Mouse (Mus musculus) kidney, embryonic 15.5 days (tissue): Measurements from ENCODE around the gene Cd300ld5. TPM values are rescaled to one million over a fixed set of nuclear protein-coding genes. Genes with fewer than 3 reads are reported as not detected.
A peak's percentile ranks its signal among the peaks of the same experiment; 100 is the strongest.
"Not testable (repeated sequence)": the region's sequence is repeated elsewhere in the genome, so short reads cannot be mapped to it uniquely, and the experiment has no call there.

ENCODE experiments used
- ATAC-seq: fragments of 200-750 bp; cut with Nextera tagmentation; replicated peaks from 2 replicates; pipeline ENCODE4 v1.8.0; 2017; ENCODE audit warnings: moderate TSS enrichment; ENCODE audit not compliant: low FRiP score
- H3K27ac ChIP-seq: fragments of 300-500 bp; sonication (generic); 2 replicates; pipeline ENCODE4 v1.5.1; 2015; ENCODE audit warnings: mild to moderate bottlenecking, inconsistent platforms
- H3K27me3 ChIP-seq: fragments of 300-500 bp; sonication (generic); 2 replicates; pipeline ENCODE4 v1.6.1; 2015; ENCODE audit warnings: inconsistent platforms
- H3K36me3 ChIP-seq: fragments of 300-500 bp; sonication (generic); 2 replicates; pipeline ENCODE4 v1.6.1; 2015; ENCODE audit warnings: inconsistent platforms
- H3K4me1 ChIP-seq: fragments of 300-500 bp; sonication (generic); 2 replicates; pipeline ENCODE4 v1.6.1; 2015; ENCODE audit warnings: inconsistent platforms
- H3K4me2 ChIP-seq: fragments of 300-500 bp; sonication (generic); 2 replicates; pipeline ENCODE4 v1.6.1; 2015; ENCODE audit warnings: moderate library complexity, mild to moderate bottlenecking, inconsistent platforms
- H3K4me3 ChIP-seq: fragments of 300-500 bp; sonication (generic); replicated peaks from 2 replicates; pipeline ENCODE4 v1.5.1; 2015; ENCODE audit warnings: mild to moderate bottlenecking, inconsistent platforms
- H3K9ac ChIP-seq: fragments of 300-500 bp; sonication (generic); 2 replicates; pipeline ENCODE4 v1.6.1; 2015; ENCODE audit warnings: mild to moderate bottlenecking, inconsistent platforms
- H3K9me3 ChIP-seq: fragments of 300-500 bp; sonication (generic); replicated peaks from 2 replicates; pipeline ENCODE4 v1.6.1; 2016; ENCODE audit warnings: inconsistent platforms
- WGBS: fragments of 180-500 bp; shearing (Covaris S2); methylation state at CpG from one replicate; pipeline ENCODE4 v1.1.7; 2015; ENCODE audit warnings: mixed read lengths; 5-methylcytosine and 5-hydroxymethylcytosine counted together
- polyA plus RNA-seq: library from polyadenylated mRNA; unstranded; fragments of >200 nt; fragmentation: Nextera tagmentation; extraction: Ambion mirVana; gene quantifications from 2 replicates; pipeline ENCODE4 v1.2.1, GENCODE M21; 2015

Cd300ld5 gene
- not detected in 2 replicates for polyA plus RNA-seq

DNA sequence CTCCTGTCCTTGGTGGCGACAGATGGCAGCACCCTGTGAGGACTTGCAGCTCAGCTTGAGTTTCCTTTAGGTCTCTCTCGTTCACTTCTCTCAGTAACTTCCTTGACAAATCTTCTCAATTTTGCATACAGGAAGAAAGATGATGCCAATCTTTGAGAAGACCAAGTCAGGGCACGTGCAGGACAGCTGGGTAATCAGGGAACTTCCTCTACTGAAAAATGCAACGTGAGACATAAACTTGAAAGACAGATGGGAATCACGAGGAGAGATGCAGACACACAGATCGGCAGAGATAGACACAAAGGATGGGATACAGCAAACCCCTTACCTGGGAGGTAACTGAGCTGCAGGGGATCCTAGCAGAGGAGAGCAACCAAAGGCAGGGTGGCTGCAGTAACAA lies at the start of gene Cd300ld5:
Gene Cd300ld5 (minus strand): TSS at position 101 of the 400 bp plus-strand sequence.
- not testable (repeated sequence) for ATAC-seq, H3K4me1 ChIP-seq, H3K36me3 ChIP-seq, H3K9me3 ChIP-seq, H3K4me3 ChIP-seq, H3K27ac ChIP-seq, H3K27me3 ChIP-seq, H3K4me2 ChIP-seq, H3K9ac ChIP-seq
- WGBS: no CpG with 5 or more reads among the region's 6 CpGs

DNA sequence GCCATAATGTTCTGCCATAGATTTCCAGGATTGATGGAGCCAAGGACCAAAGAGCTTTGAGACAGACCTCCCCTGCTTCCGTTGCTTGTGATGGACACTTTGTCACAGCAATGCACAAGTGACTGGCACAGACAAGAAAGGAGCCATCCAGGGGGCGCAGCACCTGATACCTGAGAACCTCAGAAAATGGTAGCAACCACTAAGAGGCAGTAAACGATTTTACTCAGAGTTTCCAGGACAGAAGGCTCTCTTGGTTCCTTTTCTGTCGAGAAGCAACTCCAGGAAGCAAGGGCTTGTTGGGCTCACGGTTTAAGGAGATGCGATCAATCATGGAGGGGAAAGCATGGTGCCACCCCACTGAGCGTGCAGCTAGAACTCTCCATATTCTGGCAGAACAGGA lies 48.6 kb upstream of the Cd300ld5 start:
- H3K4me1 ChIP-seq: 0 out of 2 replicates have a peak, but pooled peaks cover 3% of the 10 kb centered on the region
- H3K27me3 ChIP-seq: peaks cover 44% of the 10 kb centered on the region
- no peak for ATAC-seq
- H3K9ac ChIP-seq: no peak overlapping the region
- no peak overlapping the region for H3K4me2 ChIP-seq
- WGBS: 54% methylated on average over 7 of the region's 7 CpGs
- no peak overlapping the region for H3K27ac ChIP-seq
- no peak overlapping the region for H3K4me3 ChIP-seq
- H3K9me3 ChIP-seq: peaks cover 4% of the 10 kb centered on the region; the same call in 1 of the 2 replicates
- H3K36me3 ChIP-seq: no peaks in the 10 kb centered on the region

DNA sequence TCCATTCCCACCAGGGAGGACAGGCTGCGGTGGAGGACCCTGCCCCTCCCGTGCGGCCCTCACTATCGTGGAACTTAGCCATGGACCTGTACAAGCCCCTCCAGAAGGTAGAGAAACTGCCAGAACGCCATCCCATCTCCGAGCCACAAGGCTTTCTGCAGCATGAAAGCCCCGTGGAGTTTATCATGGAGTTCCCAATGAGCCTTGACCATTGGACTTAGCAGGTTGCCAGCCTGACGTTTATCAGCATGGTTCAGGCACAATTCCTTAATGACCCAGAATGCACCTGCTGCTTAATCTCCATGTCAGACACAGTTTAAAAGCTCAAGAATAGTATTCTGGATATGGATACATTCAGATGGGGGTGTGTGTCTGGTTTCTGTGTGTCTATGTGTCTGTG lies 47.5 kb upstream of the Cd300ld5 start:
- Histone ChIP-seq H3K4me3 (no peak overlapping the region), H3K27ac (no peak overlapping the region), H3K9me3 (peaks cover 3% of the 10 kb centered on the region; the same call in 1 of the 2 replicates), H3K27me3 (peaks cover 33% of the 10 kb centered on the region), H3K9ac (no peak overlapping the region), H3K4me1 (0 out of 2 replicates have a peak, but pooled peaks cover 2% of the 10 kb centered on the region), H3K36me3 (no peaks in the 10 kb centered on the region), H3K4me2 (no peak overlapping the region)
- ATAC-seq: no peak
- 67% methylated on average over 8 of the region's 8 CpGs for WGBS

DNA sequence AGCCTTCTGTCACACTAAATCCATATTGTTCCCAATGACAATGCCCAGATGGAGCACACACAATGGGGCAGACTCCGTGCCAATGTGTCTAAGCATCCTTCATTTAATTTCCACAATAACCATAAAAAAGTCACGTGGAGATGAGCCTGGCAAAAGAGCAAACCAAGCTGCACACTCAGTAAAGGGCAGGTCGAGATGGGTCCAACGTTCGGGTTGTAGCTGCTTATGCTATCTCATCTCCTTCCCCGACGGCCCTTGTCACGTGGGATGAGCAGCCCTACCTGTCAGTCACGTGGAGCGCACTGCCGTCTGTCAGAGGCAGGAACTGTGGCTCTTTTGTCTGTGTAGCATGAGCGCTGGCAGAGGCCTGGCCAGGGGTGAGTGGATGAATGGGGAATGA lies 47.0 kb upstream of the Cd300ld5 start:
- Histone ChIP-seq H3K4me1 (0 out of 2 replicates have a peak, but pooled peaks cover 2% of the 10 kb centered on the region), H3K9ac (no peak overlapping the region), H3K27ac (no peak overlapping the region), H3K4me2 (no peak overlapping the region), H3K27me3 (peaks cover 30% of the 10 kb centered on the region), H3K9me3 (no peaks in the 10 kb centered on the region), H3K4me3 (no peak overlapping the region), H3K36me3 (no peaks in the 10 kb centered on the region)
- 53% methylated on average over 12 of the region's 12 CpGs for WGBS
- no peak for ATAC-seq

DNA sequence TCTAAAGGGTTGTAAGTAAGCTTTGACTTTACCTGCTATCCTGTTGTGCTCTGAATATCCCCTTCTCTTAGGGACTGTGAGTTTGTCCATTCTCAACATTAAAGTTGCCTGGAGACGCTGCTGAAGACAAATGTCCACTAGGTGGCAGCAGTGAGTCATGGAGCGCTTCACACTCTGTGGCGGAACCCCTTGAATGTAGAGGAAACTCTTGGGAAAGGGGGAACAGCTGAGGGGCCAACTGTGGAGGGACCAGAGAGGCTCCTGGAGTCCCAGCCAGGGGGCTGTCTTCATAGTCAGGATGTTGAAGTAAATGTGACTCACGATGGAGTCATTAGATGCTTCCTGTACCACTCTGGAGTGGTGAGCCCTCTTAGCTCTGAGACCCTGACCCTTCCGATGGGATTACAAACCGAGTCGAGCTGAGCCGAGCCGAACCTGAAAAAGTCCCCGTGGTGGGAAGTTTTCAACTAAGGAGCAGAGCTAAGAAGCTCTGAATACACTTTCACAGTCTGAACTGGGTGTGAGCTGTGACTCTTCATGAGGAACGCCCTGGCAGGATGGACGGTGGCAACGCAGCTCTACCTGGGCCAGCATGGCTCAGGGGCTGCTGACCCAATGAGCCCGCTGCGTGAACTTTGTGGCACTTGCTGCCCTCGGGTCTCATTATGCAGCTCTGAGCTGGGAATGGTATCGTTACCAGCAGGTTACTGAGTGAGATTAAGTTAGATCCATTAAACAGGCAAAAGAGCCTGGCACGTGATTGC lies 46.0 kb upstream of the Cd300ld5 start:
- Histone ChIP-seq H3K4me3 (no peak overlapping the region), H3K27ac (no peak overlapping the region), H3K9ac (no peak overlapping the region), H3K4me1 (0 out of 2 replicates have a peak, but pooled peaks cover 2% of the 10 kb centered on the region), H3K9me3 (no peaks in the 10 kb centered on the region), H3K27me3 (peaks cover 30% of the 10 kb centered on the region), H3K36me3 (no peaks in the 10 kb centered on the region), H3K4me2 (no peak overlapping the region)
- WGBS: 46% methylated on average over 18 of the region's 18 CpGs
- ATAC-seq: no peak

DNA sequence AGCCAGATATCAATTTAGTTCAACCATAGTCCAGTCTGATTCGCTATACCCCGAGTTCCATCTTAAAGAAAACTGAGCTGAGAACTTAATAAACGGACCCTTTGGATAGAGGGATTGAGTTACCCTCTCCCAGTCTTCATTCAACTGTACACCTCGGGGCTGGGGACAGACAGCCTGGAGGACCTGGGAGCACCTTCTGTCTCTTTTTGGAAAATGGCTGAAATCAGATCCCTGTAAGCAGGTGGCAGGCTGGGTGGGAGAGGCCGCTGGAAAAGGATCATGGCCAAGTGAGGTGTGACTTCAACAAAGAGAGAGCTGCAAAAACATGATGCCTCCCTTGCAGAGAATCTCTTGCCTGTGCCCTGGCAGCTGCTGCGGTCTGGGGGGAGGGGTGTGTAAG lies 44.6 kb upstream of the Cd300ld5 start:
- Histone ChIP-seq H3K4me2 (no peak overlapping the region), H3K9ac (no peak overlapping the region), H3K27me3 (peaks cover 26% of the 10 kb centered on the region), H3K9me3 (no peaks in the 10 kb centered on the region), H3K4me1 (0 out of 2 replicates have a peak, but pooled peaks cover 2% of the 10 kb centered on the region), H3K27ac (no peak overlapping the region), H3K36me3 (no peaks in the 10 kb centered on the region), H3K4me3 (no peak overlapping the region)
- 43% methylated on average over 6 of the region's 6 CpGs for WGBS
- ATAC-seq: 0 out of 2 replicates have a peak, but pooled peaks have one; percentile 54

DNA sequence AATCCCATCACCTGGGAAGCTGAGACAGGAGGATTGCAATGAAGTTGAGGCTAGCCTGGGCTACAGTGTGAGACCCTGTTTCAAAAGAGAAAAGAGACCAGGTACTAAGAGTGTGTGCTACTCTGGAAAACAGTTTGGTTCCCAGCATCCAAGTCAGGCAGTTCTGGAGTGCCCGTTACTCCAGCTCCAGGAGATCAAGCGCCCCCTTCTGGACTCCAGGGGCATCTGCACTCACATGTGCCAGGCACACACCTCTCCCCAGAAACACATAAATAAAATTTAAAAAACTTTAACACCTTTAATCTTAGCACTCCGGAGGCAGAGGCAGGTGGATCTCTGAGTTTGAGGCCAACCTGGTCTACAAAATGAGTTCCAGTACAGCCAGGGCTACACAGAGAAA lies 43.8 kb upstream of the Cd300ld5 start:
- no peaks in the 10 kb centered on the region for H3K9me3 ChIP-seq
- 0 out of 2 replicates have a peak, but pooled peaks cover 2% of the 10 kb centered on the region for H3K4me1 ChIP-seq
- H3K27me3 ChIP-seq: peaks cover 26% of the 10 kb centered on the region
- H3K27ac ChIP-seq: no peak overlapping the region
- WGBS: 69% methylated on average over 3 of the region's 3 CpGs
- H3K36me3 ChIP-seq: no peaks in the 10 kb centered on the region
- ATAC-seq: no peak
- no peak overlapping the region for H3K9ac ChIP-seq
- H3K4me2 ChIP-seq: no peak overlapping the region
- no peak overlapping the region for H3K4me3 ChIP-seq

DNA sequence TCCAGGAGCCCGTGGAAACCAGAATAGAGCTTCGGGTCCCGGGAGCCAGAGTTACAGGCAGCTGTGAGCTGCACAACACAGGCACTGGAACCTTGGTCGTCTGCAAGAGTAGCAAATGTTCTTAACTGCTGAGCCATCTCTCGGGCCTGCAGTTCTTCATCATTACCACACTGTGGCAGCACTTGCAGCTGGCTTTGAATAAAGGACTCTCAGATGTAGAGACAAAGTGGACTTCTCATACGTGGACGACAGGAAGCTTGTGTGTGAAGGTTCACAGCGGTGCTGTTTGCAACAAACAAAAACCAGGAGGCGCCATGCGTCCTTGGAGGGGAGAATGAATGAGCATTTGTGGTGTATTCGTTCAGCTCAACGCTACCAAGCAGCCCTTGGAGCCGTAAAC lies 43.3 kb upstream of the Cd300ld5 start:
- no peak for ATAC-seq
- 34% methylated on average over 13 of the region's 13 CpGs for WGBS
- no peak overlapping the region for H3K9ac ChIP-seq

DNA sequence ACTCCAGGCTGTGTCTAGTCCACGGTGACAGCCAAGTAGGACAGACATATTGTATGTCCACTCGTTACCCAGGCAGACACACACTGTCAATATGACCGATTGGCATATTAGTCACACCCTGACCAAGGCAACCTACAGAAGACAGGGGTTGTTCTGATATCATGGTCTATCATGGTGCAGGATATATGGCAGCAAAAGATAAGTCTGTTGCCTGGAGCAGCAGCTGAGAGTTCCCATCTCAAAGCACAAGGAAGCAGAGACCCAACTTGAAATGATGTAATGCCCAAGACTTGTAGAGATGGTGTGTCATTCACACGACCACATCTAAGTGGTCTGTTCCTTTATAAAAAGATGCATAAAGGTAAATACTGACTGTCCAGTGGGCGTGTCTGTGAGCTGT lies 41.1 kb upstream of the Cd300ld5 start:
- Histone ChIP-seq H3K27ac (no peak overlapping the region), H3K4me3 (no peak overlapping the region), H3K4me1 (0 out of 2 replicates have a peak, but pooled peaks cover 2% of the 10 kb centered on the region), H3K9ac (no peak overlapping the region), H3K4me2 (no peak overlapping the region), H3K27me3 (peaks cover 7% of the 10 kb centered on the region), H3K9me3 (no peaks in the 10 kb centered on the region), H3K36me3 (no peaks in the 10 kb centered on the region)
- WGBS: 86% methylated on average over 5 of the region's 5 CpGs
- no peak for ATAC-seq

More for the DNA sequence above, 43.3 kb upstream of the Cd300ld5 start:
- H3K4me1 ChIP-seq: 0 out of 2 replicates have a peak, but pooled peaks cover 2% of the 10 kb centered on the region
- H3K9me3 ChIP-seq: no peaks in the 10 kb centered on the region
- no peaks in the 10 kb centered on the region for H3K36me3 ChIP-seq
- H3K4me3 ChIP-seq: no peak overlapping the region
- no peak overlapping the region for H3K4me2 ChIP-seq
- no peak overlapping the region for H3K27ac ChIP-seq
- H3K27me3 ChIP-seq: peaks cover 26% of the 10 kb centered on the region

DNA sequence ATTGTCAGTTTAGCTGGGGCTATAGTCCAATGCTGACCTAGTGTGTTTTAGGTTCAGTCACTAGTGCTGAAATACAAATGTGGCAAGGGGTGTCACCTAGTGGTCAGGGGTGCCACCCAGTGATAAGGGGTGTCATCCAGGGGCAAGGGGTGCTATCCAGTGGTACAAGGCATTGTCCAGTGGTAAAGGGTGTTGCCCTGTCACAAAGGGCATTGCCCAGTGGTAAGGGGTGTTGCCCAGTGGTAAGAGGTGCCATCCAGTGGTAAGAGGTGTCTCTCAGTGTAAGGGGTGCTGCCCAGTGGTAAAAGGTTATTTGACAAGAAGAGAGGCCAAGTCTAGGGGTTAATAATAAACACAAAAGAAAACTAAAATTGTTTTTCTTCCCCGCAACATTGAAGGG lies 39.9 kb upstream of the Cd300ld5 start:
- Histone ChIP-seq H3K4me1 (peaks cover 8% of the 10 kb centered on the region; the same call in 1 of the 2 replicates), H3K4me3 (no peak overlapping the region), H3K27ac (no peak overlapping the region), H3K9ac (no peak overlapping the region), H3K36me3 (no peaks in the 10 kb centered on the region), H3K9me3 (no peaks in the 10 kb centered on the region), H3K27me3 (peaks cover 4% of the 10 kb centered on the region; the same call in 1 of the 2 replicates), H3K4me2 (no peak overlapping the region)
- 74% methylated on average over 1 of the region's 1 CpGs for WGBS
- ATAC-seq: no peak

DNA sequence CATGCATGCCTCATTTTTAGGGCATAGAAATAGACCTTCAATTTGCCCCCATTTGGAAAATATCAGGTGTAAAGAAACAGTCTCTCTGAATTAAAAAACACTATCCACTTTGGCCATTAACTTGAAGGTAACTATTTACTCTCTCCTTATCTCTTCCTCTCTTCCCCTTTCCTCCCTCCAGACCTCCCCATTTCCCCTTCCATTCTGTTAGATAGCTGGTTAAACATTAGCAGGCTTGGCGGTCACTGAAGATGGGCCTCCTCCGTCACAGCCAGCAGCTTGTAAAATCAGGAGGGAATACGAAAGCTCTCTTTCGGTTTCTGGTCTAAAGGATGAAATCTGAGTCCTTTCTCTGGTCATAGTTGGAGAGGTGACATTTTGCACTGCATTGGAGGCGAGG lies 38.3 kb upstream of the Cd300ld5 start:
- Histone ChIP-seq H3K27ac (no peak overlapping the region), H3K9me3 (no peaks in the 10 kb centered on the region), H3K4me1 (peaks cover 21% of the 10 kb centered on the region), H3K9ac (no peak overlapping the region), H3K4me3 (no peak overlapping the region), H3K36me3 (no peaks in the 10 kb centered on the region), H3K4me2 (no peak overlapping the region), H3K27me3 (no peaks in the 10 kb centered on the region)
- 41% methylated on average over 5 of the region's 5 CpGs for WGBS
- no peak for ATAC-seq

DNA sequence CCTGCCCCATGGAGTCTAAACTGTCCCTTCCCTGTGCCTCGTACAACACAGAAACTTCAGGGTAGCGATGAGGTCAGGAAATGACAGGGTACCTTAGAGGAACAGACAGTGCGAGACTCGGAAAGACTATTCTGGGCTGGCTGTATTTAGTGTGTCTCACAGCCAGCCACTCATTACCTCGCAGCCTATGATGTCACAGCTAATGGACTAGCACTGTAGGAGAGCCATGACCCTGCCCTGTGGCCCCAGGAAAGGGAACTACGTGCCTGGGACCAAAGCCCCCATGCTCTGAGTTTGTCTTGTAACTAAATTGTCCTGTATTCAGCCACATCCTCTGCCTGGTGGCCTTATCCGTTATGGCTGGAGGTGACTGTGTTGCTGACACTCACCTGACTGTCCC lies 37.8 kb upstream of the Cd300ld5 start:
- Histone ChIP-seq H3K4me1 (peaks cover 21% of the 10 kb centered on the region), H3K9me3 (no peaks in the 10 kb centered on the region), H3K27ac (no peak overlapping the region), H3K4me2 (no peak overlapping the region), H3K9ac (no peak overlapping the region), H3K4me3 (no peak overlapping the region), H3K36me3 (no peaks in the 10 kb centered on the region), H3K27me3 (no peaks in the 10 kb centered on the region)
- ATAC-seq: no peak
- WGBS: 68% methylated on average over 7 of the region's 7 CpGs
